13 mouse cellular contexts compared by ENCODE assay signal in genomic region chr10:111329326-111329725, GRCm38 (mm10). TPM values are rescaled to one million over a fixed set of nuclear protein-coding genes. Genes with fewer than 3 reads are reported as not detected.
DNase-seq lines count a peak whose midpoint lies in the region; ATAC-seq and TF ChIP-seq lines count a peak whose summit lies in the region.
"Had no signal": no experiment of that assay in that cellular context is flagged by ENCODE, and none has a peak within 500 bp of the region (broad histone marks: within the 10 kb centered on the region; RNA-seq: fewer than 3 reads in every experiment).

No protein-coding gene starts in this region.

- no peak for TF ChIP-seq EP300 in stomach, postnatal 0 days (optimal IDR thresholded peaks at IDR 0.05)

- WGBS in lung, adult 2 months = 50% methylated on average over 5 of the region's 5 CpGs
- WGBS in stomach, postnatal 0 days = 65% methylated on average over 5 of the region's 5 CpGs
- 87% methylated on average over 5 of the region's 5 CpGs for WGBS in forebrain, embryonic 12.5 days

- 0 out of 2 replicates have a peak, but pooled peaks cover 2% of the 10 kb centered on the region for H3K4me1 ChIP-seq in lung, adult 2 months (ENCODE audit: control insufficient read depth, insufficient read depth, low read length)
- H3K4me1 ChIP-seq in stomach, postnatal 0 days (replicated peaks; ENCODE audit: control insufficient read depth, insufficient read depth) = no peaks in the 10 kb centered on the region
- no peaks in the 10 kb centered on the region for H3K4me1 ChIP-seq in forebrain, embryonic 12.5 days
- H3K4me1 ChIP-seq: embryonic facial prominence, embryonic 12.5 days; heart, embryonic 12.5 days; hindbrain, embryonic 15.5 days; liver, embryonic 15.5 days had no signal

- TF ChIP-seq POLR2A in lung, adult 2 months (IDR thresholded peaks at IDR 0.05; ENCODE audit: borderline replicate concordance, extremely low read depth, low read depth, low read length) = no peak

- no peak overlapping the region for H3K9ac ChIP-seq in stomach, postnatal 0 days (ENCODE audit: low read length)
- no peak overlapping the region for H3K9ac ChIP-seq in forebrain, embryonic 12.5 days
- H3K9ac ChIP-seq: embryonic facial prominence, embryonic 12.5 days; forebrain, postnatal 0 days; heart, embryonic 12.5 days; hindbrain, embryonic 15.5 days; liver, embryonic 15.5 days had no signal

- no peak for TF ChIP-seq CTCF in lung, adult 2 months (IDR thresholded peaks at IDR 0.05; ENCODE audit: insufficient read depth, low read length)
- TF ChIP-seq CTCF in stomach, postnatal 0 days (IDR thresholded peaks at IDR 0.05; ENCODE audit: low read depth) = no peak

- no peak for ATAC-seq in stomach, postnatal 0 days (ENCODE audit: low FRiP score, low TSS enrichment)
- no peak for ATAC-seq in activated CD4-positive, CD25-positive, alpha-beta regulatory T cell, adult 4 months
- no peak for ATAC-seq in forebrain, embryonic 12.5 days (ENCODE audit: low FRiP score)
- ATAC-seq: forebrain, postnatal 0 days had no signal

- peak; percentile 14 for DNase-seq in gastrocnemius, postnatal 10 days
- DNase-seq in gastrocnemius, adult 8-10 months (ENCODE audit: low spot score in 2 of 2) = no peak
- peak; percentile 16 for DNase-seq in retina, embryonic 14.5 days (ENCODE audit: low spot score)
- no peak for DNase-seq in retina, postnatal 1 day
- peak; percentile 20 for DNase-seq in lung, adult 2 months
- no peak for DNase-seq in stomach, postnatal 0 days (ENCODE audit: low spot score)
- DNase-seq: forebrain, postnatal 0 days had no signal

- no peaks in the 10 kb centered on the region for H3K36me3 ChIP-seq in stomach, postnatal 0 days (ENCODE audit: control insufficient read depth, insufficient read depth, low read length)
- no peaks in the 10 kb centered on the region for H3K36me3 ChIP-seq in forebrain, embryonic 12.5 days (replicated peaks)
- H3K36me3 ChIP-seq: embryonic facial prominence, embryonic 12.5 days; heart, embryonic 12.5 days; hindbrain, embryonic 15.5 days; liver, embryonic 15.5 days had no signal

- no peak overlapping the region for H3K4me3 ChIP-seq in lung, adult 2 months (replicated peaks; ENCODE audit: extremely low read depth, low read depth, low read length)
- no peak overlapping the region for H3K4me3 ChIP-seq in stomach, postnatal 0 days (ENCODE audit: low read depth, low read length)
- H3K4me3 ChIP-seq in forebrain, embryonic 12.5 days (replicated peaks) = no peak overlapping the region
- H3K4me3 ChIP-seq: embryonic facial prominence, embryonic 12.5 days; heart, embryonic 12.5 days; hindbrain, embryonic 15.5 days; liver, embryonic 15.5 days had no signal

- no peak overlapping the region for H3K4me2 ChIP-seq in stomach, postnatal 0 days (replicated peaks; ENCODE audit: low read depth)
- H3K4me2 ChIP-seq in forebrain, embryonic 12.5 days = no peak overlapping the region
- H3K4me2 ChIP-seq: embryonic facial prominence, embryonic 12.5 days; heart, embryonic 12.5 days; hindbrain, embryonic 15.5 days; liver, embryonic 15.5 days had no signal

- no peaks in the 10 kb centered on the region for H3K27me3 ChIP-seq in stomach, postnatal 0 days (ENCODE audit: control insufficient read depth, insufficient read depth, low read length)
- no peaks in the 10 kb centered on the region for H3K27me3 ChIP-seq in forebrain, embryonic 12.5 days
- H3K27me3 ChIP-seq: embryonic facial prominence, embryonic 12.5 days; heart, embryonic 12.5 days; hindbrain, embryonic 15.5 days; liver, embryonic 15.5 days had no signal

- H3K27ac ChIP-seq in stomach, postnatal 0 days (replicated peaks) = no peak overlapping the region
- no peak overlapping the region for H3K27ac ChIP-seq in forebrain, embryonic 12.5 days
- H3K27ac ChIP-seq: embryonic facial prominence, embryonic 12.5 days; hindbrain, embryonic 15.5 days; liver, embryonic 15.5 days had no signal

- H3K9me3 ChIP-seq in stomach, postnatal 0 days (ENCODE audit: control insufficient read depth, low read length) = no peaks in the 10 kb centered on the region
- no peaks in the 10 kb centered on the region for H3K9me3 ChIP-seq in forebrain, embryonic 12.5 days
- H3K9me3 ChIP-seq: embryonic facial prominence, embryonic 12.5 days; heart, embryonic 12.5 days; hindbrain, embryonic 15.5 days; liver, embryonic 15.5 days had no signal

RNA-seq across cellular contexts. Expression of gene Bbs10, which starts 30.8 kb away (rescaled TPM):
- 1 to 10 TPM; 2.2 to 2.7 TPM for total RNA-seq in gastrocnemius, postnatal 10 days (2021)
- total RNA-seq in gastrocnemius, adult 8-10 months (2022) = 1 to 10 TPM; 1.6 to 2.0 (median 1.7) TPM
- 0.81 and 1.3 TPM in 2 replicates for polyA plus RNA-seq in lung, adult 2 months (2012; rRNA removed)
- polyA plus RNA-seq in stomach, postnatal 0 days (2015; fragmentation: Nextera tagmentation; extraction: Ambion mirVana) = 1.5 and 1.7 TPM in 2 replicates
- 1 to 10 TPM; 1.4 to 1.6 TPM for polyA plus RNA-seq in activated CD4-positive, CD25-positive, alpha-beta regulatory T cell, adult 4 months (2017; shearing (Covaris generic))
- 6.6 and 6.7 TPM in 2 replicates for polyA plus RNA-seq in forebrain, embryonic 12.5 days (2016; fragmentation: Nextera tagmentation; extraction: Ambion mirVana)

Comparison
In these comparisons a context has a peak if more than half of its experiments do, and no peak if none do; other contexts are left out.
1. DNase-seq: peak in gastrocnemius, postnatal 10 days (single experiment), retina, embryonic 14.5 days (single experiment) and lung, adult 2 months (single experiment); none in gastrocnemius, adult 8-10 months (0 of 2), retina, postnatal 1 day (single experiment) and stomach, postnatal 0 days (single experiment).